Mouse (Mus musculus): ENCODE results near the gene Gm33543.

Gm33543 gene

GRCm38 (mm10) chr10:95800693-95801442 lies 41.9 kb downstream of the Gm33543 start:
- TF ChIP-seq GATA4 (IDR thresholded peaks at IDR 0.05; ENCODE audit: insufficient replicate concordance, low read length) = no peak

DNA sequence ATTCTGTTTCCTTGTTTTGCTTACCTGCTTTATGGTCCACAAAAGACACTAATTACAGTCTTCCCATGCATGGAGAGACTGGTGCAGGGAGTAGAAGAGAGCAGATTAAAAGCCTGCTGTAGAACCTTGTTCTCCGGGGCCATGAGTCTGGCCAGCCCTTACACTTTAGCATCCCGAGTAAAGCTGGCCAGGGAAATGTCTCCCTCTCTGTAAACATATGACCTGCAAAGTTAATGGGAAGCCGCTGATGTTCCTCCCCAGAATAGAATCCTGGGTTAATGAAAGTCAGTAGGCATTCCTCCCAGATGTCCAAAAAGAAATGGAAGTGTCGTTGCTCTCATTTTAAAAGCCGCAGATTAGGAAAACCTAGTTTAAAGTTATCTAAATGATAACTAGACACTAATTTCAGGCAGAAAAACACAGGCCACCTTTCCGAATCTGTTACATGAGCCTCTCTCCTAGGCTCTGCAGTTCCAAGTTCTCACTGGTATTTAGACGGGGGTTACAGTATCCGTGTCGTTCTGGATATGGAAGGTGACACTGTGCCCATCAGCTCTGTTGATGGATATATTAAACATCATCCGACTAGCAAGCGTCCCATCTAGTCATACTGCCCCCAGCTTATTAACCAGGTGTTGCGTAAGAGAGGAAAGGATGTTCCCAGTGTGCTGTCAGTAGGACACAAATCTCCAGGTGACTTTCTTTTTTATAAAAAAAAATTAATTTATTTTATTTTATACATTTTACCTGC lies 44.9 kb downstream of the Gm33543 start:
- TF ChIP-seq GATA4 (IDR thresholded peaks at IDR 0.05; ENCODE audit: insufficient replicate concordance, low read length) = no peak

- TF ChIP-seq GATA4 (IDR thresholded peaks at IDR 0.05; ENCODE audit: insufficient replicate concordance, low read length) = no peak
These were observed 47.2 kb downstream of the Gm33543 start for GRCm38 (mm10) chr10:95795500-95795899.

DNA sequence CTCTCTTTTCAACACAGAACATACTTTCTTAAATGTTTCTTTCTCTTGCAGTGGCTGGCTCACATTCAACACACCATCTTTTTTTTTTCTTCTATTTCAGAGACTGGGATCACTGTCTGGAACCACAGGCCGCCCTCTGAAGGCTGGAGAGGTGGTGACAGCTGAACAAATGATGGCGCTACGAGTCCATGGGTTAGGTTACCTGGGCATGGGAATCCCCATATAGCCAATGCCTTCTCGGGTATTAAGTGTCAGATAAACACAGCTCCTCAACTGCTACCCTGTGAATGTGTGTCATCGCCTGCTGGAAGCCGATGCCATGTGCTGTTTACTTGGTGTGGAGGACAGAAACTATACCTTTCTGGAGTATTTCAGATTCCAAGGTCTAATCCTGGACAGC lies 48.0 kb downstream of the Gm33543 start:
- no peak for TF ChIP-seq GATA4 (IDR thresholded peaks at IDR 0.05; ENCODE audit: insufficient replicate concordance, low read length)

- TF ChIP-seq GATA4 (IDR thresholded peaks at IDR 0.05; ENCODE audit: insufficient replicate concordance, low read length) = no peak
These were observed 51.3 kb downstream of the Gm33543 start for GRCm38 (mm10) chr10:95791427-95791804.

- TF ChIP-seq GATA4 (IDR thresholded peaks at IDR 0.05; ENCODE audit: insufficient replicate concordance, low read length) = no peak
These were observed 51.8 kb downstream of the Gm33543 start for GRCm38 (mm10) chr10:95790771-95791426.

GRCm38 (mm10) chr10:95787176-95787575 lies 55.6 kb downstream of the Gm33543 start:
- TF ChIP-seq GATA4 (IDR thresholded peaks at IDR 0.05; ENCODE audit: insufficient replicate concordance, low read length) = no peak

GRCm38 (mm10) chr10:95784837-95785236 lies 57.9 kb downstream of the Gm33543 start:
- TF ChIP-seq GATA4 (IDR thresholded peaks at IDR 0.05; ENCODE audit: insufficient replicate concordance, low read length) = no peak

DNA sequence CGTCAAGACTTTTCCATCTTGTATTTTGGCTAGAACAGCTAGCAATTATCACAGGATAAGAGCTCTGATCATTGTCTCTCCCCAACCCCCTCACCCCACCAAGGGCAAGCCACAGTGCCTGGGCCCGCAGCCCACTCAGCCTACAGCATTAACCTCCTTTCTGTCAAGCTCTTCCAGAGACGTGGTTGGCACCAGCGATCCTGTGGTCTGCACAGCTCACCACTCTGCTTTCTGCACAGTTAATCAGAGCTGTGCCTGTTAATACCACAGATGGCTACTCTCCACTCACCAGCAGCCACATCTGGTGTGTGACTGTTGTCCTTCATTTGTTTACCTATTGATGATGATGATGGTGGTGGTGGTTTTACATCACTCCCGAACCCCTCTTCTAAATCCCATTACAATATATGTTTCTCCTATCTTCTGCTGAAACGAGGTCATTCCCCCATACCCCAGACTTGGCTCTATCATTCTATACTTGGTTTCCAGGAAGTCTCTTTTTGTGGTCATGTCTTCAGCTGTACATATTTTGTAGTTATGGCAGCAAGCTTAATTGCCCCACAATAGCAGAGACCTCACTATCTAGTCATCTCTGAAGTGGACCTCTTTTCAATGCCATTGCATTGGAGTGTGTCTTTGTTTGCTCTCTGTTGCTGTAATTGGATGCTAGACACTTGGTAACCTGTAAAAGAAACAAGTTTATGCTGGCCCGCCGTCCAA lies 61.7 kb downstream of the Gm33543 start:
- no peak for TF ChIP-seq GATA4 (IDR thresholded peaks at IDR 0.05; ENCODE audit: insufficient replicate concordance, low read length)

- TF ChIP-seq GATA4 (IDR thresholded peaks at IDR 0.05; ENCODE audit: insufficient replicate concordance, low read length) = no peak
These were observed 62.8 kb downstream of the Gm33543 start for GRCm38 (mm10) chr10:95779801-95780385.

DNA sequence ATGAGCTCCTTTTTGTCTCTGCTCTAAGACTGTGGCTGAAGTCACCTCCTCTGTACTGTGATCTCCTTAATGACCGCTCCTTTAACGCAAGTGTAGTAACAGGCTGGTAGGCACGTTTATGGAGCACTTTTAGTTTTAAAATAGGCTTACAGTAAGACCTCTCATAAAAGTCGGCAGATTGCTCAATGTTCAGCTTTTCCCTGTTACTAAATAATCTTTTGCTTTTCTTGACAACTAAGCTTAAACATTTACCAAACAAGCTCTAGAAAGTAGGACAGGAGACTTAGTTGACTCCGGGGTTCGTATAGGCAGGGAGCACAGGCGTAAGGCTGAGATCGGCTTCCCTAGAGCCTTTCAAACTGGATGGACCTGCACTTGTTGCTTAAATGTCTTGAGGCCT lies 64.1 kb downstream of the Gm33543 start:
- TF ChIP-seq GATA4 (IDR thresholded peaks at IDR 0.05; ENCODE audit: insufficient replicate concordance, low read length) = no peak

GRCm38 (mm10) chr10:95777701-95778320 lies 64.9 kb downstream of the Gm33543 start:
- no peak for TF ChIP-seq GATA4 (IDR thresholded peaks at IDR 0.05; ENCODE audit: insufficient replicate concordance, low read length)

DNA sequence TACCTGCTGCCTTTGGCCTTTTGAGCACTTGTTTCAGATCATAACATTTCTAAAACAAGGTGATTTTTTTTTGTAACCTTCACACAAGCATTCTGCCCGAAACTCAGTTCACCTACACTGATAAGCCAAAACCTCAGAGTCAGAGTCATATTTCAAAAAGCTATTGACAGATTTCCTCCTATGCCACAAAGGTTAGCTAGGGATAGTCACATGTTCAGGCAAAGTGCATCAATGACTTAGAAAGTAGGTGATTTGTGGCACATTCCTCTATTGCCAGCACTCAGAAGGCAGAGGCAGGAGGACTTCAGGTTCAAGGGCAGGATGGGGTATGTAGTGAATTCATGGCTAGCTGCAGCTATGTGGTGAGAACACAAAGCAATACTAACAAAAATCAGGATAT lies 65.7 kb downstream of the Gm33543 start:
- TF ChIP-seq GATA4 (IDR thresholded peaks at IDR 0.05; ENCODE audit: insufficient replicate concordance, low read length) = peak; percentile 81

- no peak for TF ChIP-seq GATA4 (IDR thresholded peaks at IDR 0.05; ENCODE audit: insufficient replicate concordance, low read length)
These were observed 67.9 kb downstream of the Gm33543 start for GRCm38 (mm10) chr10:95774856-95775255.

Data from liver, adult (tissue).